Mouse (Mus musculus) liver (tissue): ENCODE results near the gene Eps15.

ENCODE experiments used
- DNase-seq: peaks from one replicate; pipeline ENCODE4 v3.0.0-alpha.2; 2020; ENCODE audit warnings: mixed read lengths

The Eps15 gene

DNA sequence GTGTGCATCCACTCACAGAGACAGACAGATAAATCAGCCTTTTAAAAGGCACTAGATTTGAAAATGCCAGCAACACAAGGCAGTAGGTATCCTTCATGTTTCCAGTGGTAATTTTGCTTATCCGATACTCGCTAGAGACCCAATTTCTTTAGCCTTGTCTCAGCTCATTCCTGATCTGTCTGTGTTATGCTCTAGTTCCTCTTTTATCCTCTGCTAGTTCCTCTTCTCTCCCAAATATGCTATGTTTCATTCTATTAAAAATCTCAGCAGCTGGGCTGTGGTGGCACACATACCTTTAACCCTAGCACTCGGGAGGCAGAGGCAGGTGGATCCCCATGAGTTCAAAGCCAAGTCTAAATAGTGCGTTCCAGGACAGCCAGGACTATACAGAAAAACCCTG, 8.3 kb upstream of the Eps15 start:
- no peak for DNase-seq

DNA sequence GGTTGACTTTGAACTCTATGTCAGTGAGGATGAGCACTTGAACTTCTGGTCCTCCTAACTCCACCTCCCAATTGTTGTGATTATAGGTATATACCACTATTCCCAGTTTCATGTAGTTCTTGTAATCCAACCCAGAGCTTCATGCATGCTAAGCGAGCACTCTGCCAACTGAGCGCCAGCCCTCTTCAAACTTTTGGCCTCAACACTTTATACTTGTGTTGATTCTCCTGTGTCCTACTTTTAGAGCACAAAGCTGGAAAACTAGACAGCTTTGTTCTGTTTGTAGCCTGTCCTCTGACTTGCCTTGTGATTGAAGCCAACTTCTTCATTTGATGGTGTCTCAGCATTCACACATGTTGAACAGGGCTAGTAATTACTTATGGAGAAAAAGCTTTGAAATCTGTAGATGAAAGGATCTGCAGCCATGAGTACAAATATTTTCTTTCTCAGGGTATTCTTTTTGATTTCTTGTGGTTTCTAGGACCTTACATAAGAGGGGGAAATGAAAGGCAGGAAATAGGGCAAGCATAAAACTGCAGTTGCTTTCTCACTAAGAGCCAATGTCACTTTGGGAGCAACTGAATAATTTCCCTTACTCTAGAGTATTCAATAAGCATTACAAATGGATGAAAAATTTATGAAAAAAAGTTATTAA, 6.4 kb upstream of the Eps15 start:
- no peak for DNase-seq

- DNase-seq: peak; percentile 56
These were observed 542 bp downstream of the Eps15 start for GRCm38 (mm10) chr4:109280459-109281160.

DNA sequence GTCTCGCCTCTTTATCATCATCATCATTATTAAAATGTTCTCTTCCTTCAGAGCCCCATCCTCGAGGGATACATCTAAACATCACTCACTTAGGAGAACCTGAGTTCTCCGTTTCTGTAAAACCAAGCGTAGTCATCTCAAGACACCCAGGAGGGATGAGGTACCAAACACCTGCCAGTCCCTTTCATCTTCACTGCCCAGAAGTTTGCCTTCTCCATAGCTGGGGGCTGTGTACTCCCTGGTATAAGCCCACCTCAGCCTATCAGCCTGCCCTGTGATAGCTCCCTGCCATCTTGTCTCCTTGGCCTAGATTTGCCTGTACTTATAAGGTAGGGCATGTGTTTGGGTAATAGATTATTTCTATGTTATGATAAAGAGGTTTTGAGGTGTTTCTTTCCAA, 1.1 kb downstream of the Eps15 start:
- DNase-seq: peak; percentile 10

DNA sequence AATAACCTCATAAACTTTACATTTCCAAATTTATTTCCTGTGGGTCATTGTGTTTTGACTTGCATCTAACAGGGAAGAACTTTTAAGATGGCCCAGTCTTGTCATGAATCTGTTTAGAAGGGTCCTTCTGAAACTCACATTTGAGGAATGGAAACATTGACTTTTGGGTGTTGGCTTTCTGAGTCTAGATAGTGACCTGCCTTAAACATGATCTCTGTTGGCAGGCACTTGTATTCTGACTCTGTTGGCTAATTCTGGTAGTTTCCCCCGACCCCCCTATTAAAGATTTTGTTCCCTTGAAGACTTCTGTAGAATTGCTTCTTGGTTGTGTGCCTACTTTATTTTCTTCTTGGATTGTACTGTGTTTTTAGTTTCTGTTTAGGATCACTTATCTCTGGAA, 1.9 kb downstream of the Eps15 start:
- no peak for DNase-seq

GRCm38 (mm10) chr4:109294629-109295028, 14.6 kb downstream of the Eps15 start:
- DNase-seq: no peak

DNA sequence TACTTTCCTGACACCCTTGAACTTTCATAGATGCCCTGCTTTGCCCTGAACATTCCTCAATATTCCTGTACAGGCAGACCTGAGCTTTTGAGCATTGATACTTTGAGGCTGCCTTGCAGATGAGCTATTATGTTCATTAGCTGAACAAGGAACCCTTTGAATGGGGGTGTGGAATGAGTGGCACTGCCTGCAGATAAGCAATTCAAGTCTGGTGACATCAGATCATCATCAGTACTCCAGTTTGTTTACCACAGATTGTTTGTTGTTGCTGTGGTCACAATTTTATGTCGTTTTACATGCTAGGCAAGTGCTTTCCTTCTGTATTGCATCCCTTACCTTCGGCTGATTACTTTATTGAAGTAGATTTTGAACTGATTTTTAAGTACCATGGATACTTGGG, 16.4 kb downstream of the Eps15 start:
- no peak for DNase-seq

GRCm38 (mm10) chr4:109299136-109299535, 19.1 kb downstream of the Eps15 start:
- no peak for DNase-seq

DNA sequence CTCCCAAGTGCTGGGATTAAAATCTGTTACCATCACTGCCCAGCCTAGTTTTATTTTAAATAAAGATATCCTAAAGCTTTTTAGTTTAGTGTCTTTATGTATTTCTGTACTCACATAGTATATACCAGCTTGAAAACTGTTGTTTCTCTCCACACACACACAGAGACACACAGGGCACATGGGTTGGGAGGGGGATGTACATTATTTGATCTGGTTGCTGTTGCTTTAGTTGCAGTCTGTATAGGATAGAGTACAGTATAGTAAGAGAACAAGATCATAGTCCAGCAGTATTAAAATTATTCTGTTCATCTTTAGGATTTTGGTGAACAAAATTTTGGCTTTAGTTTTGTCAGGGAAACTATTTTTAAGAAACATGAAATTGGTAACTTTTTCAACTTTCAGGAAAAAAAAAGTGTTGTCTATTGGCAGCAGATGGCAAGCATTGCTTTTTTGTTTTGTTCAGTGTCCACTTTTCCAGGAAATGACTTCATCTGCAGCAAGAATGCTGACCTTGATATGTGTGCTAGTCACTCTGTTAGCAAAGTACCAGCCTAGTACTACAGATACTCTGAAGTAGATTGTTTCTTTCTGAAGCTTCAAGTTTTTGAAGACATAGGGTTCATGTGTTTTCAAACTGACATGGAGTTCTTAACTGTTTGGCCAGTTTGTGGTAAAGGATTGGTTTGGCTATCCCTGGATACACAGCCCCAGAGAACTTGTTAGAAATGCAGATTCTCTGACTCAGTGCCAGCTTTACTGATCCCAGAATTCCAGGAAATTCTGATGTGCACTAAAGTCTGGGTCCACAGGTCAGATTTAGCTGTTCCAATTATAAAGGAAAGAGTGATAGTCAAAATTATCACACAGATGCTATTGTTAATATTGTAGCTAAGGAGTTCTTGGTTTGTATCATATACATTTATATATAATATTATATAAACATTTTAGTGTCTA, 37.1 kb downstream of the Eps15 start:
- no peak for DNase-seq

GRCm38 (mm10) chr4:109336796-109337195, 56.7 kb downstream of the Eps15 start:
- no peak for DNase-seq

DNA sequence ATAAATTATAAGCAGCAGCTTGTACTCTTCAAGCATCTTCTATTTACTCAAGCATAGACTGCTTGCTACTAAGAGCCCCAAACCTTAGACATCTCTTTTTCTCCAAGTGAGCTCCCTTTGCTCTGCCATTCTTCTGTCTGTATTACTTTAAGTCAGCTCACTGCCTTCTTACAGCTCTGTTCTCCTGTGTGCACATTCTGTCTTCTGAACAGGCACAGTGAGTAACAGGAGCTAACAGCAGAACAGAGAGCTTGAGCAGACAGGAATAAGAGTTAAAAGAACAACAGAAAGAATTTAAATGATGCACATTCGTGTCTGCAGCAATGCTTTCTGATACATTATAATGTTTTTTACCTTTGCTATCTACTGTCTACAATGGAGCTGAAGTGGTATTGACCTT, 61.2 kb downstream of the Eps15 start:
- DNase-seq: no peak

DNA sequence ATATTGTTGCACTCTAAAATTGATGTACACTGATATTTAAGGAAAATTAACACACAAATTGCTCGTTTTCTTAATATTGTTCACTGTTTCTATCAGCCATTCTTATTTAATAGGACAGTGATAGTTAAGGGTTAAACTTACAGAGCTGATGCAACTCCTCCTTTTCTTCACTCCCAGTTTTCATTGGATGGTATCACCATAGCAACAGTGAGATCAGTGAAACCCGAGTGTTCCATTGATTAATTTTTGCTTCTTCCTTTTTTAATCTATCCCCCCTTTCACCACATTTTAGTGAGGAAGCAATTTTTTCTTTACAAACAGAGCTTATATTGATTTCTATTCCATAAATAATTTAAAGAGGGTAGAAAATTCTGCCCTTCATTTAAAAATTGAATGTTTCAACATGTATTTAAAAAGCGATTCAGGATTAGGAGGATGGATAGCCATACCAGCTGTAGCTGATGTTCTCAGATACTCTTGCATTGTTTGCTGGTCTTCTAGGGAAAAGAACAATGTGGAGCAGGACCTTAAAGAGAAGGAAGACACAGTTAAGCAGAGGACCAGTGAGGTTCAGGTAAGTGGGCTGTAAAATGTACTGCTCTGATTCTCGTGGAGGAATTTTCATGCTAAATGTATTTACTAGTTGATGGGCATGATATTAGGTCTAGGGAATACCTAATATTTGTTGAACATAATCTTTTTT, 62.9 kb downstream of the Eps15 start:
- DNase-seq: no peak

- DNase-seq: no peak
These were observed 63.8 kb downstream of the Eps15 start for GRCm38 (mm10) chr4:109343909-109344308.

DNA sequence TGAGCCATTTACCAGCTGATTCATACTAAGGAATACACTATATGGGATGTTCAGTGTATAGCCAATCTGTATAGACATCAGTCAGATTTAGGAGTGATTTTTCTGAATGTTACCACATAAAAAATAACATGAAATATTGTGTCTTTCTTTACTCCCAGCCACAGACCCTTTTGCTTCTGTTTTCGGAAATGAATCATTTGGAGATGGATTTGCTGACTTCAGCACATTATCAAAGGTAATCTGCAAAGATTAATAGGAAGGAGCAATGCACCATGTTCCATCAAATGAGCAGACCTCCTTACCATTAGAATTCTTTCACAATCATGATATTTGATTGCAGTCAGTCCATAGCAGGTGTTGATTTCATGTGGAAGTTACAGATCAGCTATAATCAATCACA, 98.0 kb downstream of the Eps15 start:
- no peak for DNase-seq

GRCm38 (mm10) chr4:109382457-109382856, 102.4 kb downstream of the Eps15 start:
- DNase-seq: no peak

- no peak for DNase-seq
These were observed 105.5 kb downstream of the Eps15 start for GRCm38 (mm10) chr4:109385599-109385998.

DNA sequence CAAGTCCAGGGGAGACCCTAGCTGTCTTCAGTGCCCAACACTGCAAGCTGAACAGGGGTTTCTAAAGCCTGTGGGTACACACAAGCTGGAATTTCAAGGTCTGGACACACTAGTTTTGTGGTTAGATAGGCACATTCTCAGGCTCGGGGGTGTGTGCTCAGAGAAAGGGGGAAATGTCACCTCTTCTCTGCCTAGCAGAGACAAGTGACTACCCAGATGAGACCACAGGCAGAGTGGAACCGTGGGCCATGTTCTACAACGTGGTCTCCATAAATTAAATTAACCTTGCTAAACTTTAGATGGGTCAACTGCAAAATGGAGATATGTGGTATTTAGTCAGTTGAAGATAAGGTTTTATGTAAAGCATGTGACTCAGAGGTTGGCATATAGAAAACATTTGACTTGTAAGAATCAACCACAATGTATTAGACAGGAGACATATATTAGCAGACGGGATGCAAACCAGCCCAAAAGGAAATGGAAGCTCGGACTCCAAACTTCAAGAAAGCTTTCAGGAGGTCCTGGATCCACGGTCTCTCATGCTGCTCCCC, 113.2 kb downstream of the Eps15 start:
- no peak for DNase-seq

DNA sequence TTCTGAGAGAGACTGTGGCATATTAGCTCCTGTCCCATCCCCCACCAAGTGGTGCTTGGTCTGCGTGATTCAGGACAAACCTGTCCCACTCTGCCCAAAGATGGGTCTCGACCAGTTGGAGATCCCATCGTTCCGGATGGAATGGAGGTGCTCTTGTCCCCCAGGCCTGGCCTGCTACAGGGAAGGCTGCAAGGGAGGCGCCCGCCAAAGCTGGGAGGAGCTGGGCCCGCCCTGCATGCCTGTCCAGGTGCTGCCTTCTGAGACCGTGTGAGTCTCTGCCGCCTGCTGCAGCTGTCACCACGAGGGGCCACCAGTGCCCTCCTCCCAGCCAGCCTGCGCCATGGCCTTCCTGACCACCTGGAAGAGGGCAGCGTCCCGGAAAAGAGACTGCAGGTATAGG, 113.8 kb downstream of the Eps15 start:
- peak; percentile 74 for DNase-seq

DNA sequence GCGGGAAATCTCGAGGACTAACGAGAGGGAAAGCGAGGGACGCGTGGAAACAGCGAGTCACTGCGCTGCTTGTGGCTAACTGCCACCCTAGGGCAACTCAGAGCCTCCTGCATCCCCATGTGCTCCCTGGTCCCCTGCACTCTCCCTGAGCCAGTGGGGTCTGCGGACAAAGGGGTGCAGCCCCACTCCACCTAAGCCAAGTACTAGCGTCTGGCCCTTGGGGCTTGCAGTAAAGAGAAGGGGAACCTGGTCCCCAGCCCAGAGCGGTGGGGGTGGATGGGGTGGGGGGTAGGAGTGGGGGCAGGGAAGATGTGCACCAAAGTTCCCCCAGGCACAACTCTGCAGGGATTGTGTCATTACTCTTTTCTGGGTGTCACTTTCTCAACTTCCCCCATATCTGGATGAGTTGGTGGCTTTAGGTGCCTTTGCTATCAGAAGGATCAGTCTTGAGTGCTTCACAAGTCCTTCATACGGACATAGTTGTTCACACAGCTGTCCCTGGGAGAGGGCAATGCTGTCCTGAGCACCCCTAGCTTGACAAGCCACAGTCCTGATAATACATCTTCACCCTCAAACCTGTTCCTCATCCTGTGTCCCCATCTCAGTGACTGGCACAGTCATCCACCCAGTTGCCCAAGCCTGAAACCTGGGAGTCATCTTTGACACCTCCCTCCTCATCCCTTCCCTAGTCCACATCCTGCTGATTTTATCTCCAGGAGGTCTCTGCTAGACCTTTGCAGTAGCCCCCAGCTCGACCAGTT, 114.4 kb downstream of the Eps15 start:
- no peak for DNase-seq

DNA sequence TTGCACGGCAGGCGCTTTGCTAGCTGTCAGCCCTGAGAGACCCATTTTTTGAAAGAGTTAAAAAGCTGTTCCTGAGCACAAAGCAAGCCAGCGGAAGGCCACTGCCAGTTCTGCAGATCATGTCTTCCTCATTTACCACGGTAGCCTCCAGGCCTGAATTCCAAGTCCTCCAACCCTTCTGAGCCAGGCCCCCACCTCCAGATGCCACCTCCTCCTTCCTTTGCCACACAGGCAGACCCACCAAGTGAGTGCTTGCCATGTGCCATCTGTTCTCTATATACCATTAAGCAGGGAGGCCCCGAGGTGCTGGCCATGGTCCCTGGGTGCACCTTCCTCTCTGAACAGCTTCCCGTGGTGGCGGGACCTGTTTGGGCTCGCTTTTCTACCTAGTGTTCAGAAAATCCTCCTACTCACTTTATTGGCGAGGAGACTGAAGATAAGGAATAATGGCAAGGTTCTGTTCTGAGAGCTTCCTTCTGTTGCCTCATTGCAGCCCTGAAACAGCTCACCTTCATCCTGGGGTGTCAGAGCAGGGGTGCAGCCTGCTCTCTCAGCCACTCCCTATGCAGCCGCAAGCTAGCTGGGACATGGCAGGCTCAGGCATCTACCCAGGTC, 120.4 kb downstream of the Eps15 start:
- DNase-seq: no peak

GRCm38 (mm10) chr4:109401176-109401689, 121.2 kb downstream of the Eps15 start:
- no peak for DNase-seq
